ENCODE assay signal across 9 mouse cellular contexts in genomic region chr7:142278183-142278582, GRCm38 (mm10). TPM values are rescaled to one million over a fixed set of nuclear protein-coding genes. Genes with fewer than 3 reads are reported as not detected.
DNase-seq lines count a peak whose midpoint lies in the region; ATAC-seq and TF ChIP-seq lines count a peak whose summit lies in the region.
"Not testable (repeated sequence)": the region's sequence is repeated elsewhere in the genome, so short reads cannot be mapped to it uniquely, and the experiment has no call there.
"Had no signal": no experiment of that assay in that cellular context is flagged by ENCODE, and none has a peak within 500 bp of the region (broad histone marks: within the 10 kb centered on the region; RNA-seq: fewer than 3 reads in every experiment).

No protein-coding gene starts in this region.

- H3K9ac ChIP-seq in embryonic facial prominence, embryonic 14.5 days (ENCODE audit: low read depth, low read length); lung, embryonic 14.5 days: not testable (repeated sequence)

- not testable (repeated sequence) for H3K4me1 ChIP-seq in embryonic facial prominence, embryonic 14.5 days (ENCODE audit: control insufficient read depth, insufficient read depth, low read length); lung, embryonic 14.5 days (ENCODE audit: insufficient read depth); thymus, adult 2 months (replicated peaks; ENCODE audit: control insufficient read depth, insufficient read depth, low read length)

- not testable (repeated sequence) for H3K27ac ChIP-seq in embryonic facial prominence, embryonic 14.5 days (replicated peaks; ENCODE audit: low read depth, low read length); lung, embryonic 14.5 days (ENCODE audit: low read depth); thymus, adult 2 months (ENCODE audit: control insufficient read depth, insufficient read depth, low read length)

- 3% methylated on average over 3 of the region's 3 CpGs for WGBS in embryonic facial prominence, embryonic 14.5 days
- whole genome bisulfite sequencing in lung, embryonic 14.5 days: 0% methylated on average over 3 of the region's 3 CpGs
- WGBS in thymus, adult 2 months: 0% methylated on average over 3 of the region's 3 CpGs

- H3K36me3 ChIP-seq in embryonic facial prominence, embryonic 14.5 days (ENCODE audit: control insufficient read depth, insufficient read depth, low read length); lung, embryonic 14.5 days (ENCODE audit: insufficient read depth); thymus, adult 2 months (ENCODE audit: control insufficient read depth, insufficient read depth, low read length): not testable (repeated sequence)

- not testable (repeated sequence) for H3K9me3 ChIP-seq in embryonic facial prominence, embryonic 14.5 days (ENCODE audit: control insufficient read depth, low read length); lung, embryonic 14.5 days (ENCODE audit: low read depth, low read length)

- TF ChIP-seq CTCF in lung, embryonic 14.5 days (IDR thresholded peaks at IDR 0.05; ENCODE audit: low read depth): peak; percentile 78
- 0 out of 2 replicates have a peak, but pooled peaks have one; percentile 27 for TF ChIP-seq CTCF in thymus, adult 2 months (IDR thresholded peaks at IDR 0.05; ENCODE audit: borderline replicate concordance, control insufficient read depth, extremely low read depth, insufficient read depth, low read length, poor library complexity)

- H3K4me3 ChIP-seq in embryonic facial prominence, embryonic 14.5 days (ENCODE audit: low read depth, low read length); lung, embryonic 14.5 days (ENCODE audit: low read depth, low read length); thymus, adult 2 months (ENCODE audit: control insufficient read depth, insufficient read depth, low read length): not testable (repeated sequence)

- DNase-seq in CD8-positive naive resting alpha-beta T cell, adult 2 months (ENCODE audit: low read depth in 2 of 2, low spot score in 2 of 2): peak; percentile 21 to 45
- DNase-seq in brain, adult 2 months (ENCODE audit: low read depth, low spot score): peak; percentile 75
- DNase-seq in embryonic facial prominence, embryonic 14.5 days (ENCODE audit: low spot score): peak; percentile 72
- DNase-seq in heart, postnatal 10 days: peak; percentile 69 to 83
- peak; percentile 84 to 88 for DNase-seq in kidney, postnatal 4 days
- DNase-seq in lung, embryonic 14.5 days: peak; percentile 83
- DNase-seq in ovary, adult 18-20 months (ENCODE audit: low spot score): peak; percentile 39
- peak; percentile 67 for DNase-seq in thymus, adult 2 months

- TF ChIP-seq POLR2A in thymus, adult 2 months (IDR thresholded peaks at IDR 0.05; ENCODE audit: control insufficient read depth, extremely low read depth, insufficient read depth, low read length, poor library complexity): not testable (repeated sequence)

- intact Hi-C loops in heart, postnatal 10 days (cut with DNase I): not testable (repeated sequence)

- ATAC-seq in embryonic facial prominence, embryonic 14.5 days (ENCODE audit: low read depth): peak; percentile 75; the same call in 1 of the 2 replicates
- peak; percentile 69 for ATAC-seq in lung, embryonic 14.5 days (ENCODE audit: insufficient read depth)

- not testable (repeated sequence) for H3K4me2 ChIP-seq in embryonic facial prominence, embryonic 14.5 days (ENCODE audit: low read depth, low read length); lung, embryonic 14.5 days

- H3K27me3 ChIP-seq in embryonic facial prominence, embryonic 14.5 days (replicated peaks; ENCODE audit: control insufficient read depth, insufficient read depth, low read length); lung, embryonic 14.5 days (ENCODE audit: insufficient read depth, low read length); thymus, adult 2 months (ENCODE audit: control insufficient read depth, insufficient read depth, low read length): not testable (repeated sequence)

RNA-seq across cellular contexts. Expression of gene Gm4559, which starts 4.0 kb away (rescaled TPM):
- not detected in 2 replicates for polyA plus RNA-seq in embryonic facial prominence, embryonic 14.5 days (2014; fragmentation: Nextera tagmentation; extraction: Ambion mirVana)
- not detected for total RNA-seq in heart, postnatal 10 days (2021)
- polyA plus RNA-seq in lung, embryonic 14.5 days (2014; fragmentation: Nextera tagmentation; extraction: Ambion mirVana): not detected in 2 replicates
- polyA plus RNA-seq in thymus, adult 2 months (2012; rRNA removed): not detected in 2 replicates
- polyA plus RNA-seq: heart, embryonic 14.5 days had no signal

RNA-seq across cellular contexts. Expression of gene Krtap5-1, which starts 18.7 kb away (rescaled TPM):
- not detected in 2 replicates for polyA plus RNA-seq in embryonic facial prominence, embryonic 14.5 days (2014; fragmentation: Nextera tagmentation; extraction: Ambion mirVana)
- not detected for total RNA-seq in heart, postnatal 10 days (2021)
- polyA plus RNA-seq in lung, embryonic 14.5 days (2014; fragmentation: Nextera tagmentation; extraction: Ambion mirVana): not detected in 2 replicates
- not detected in 2 replicates for polyA plus RNA-seq in thymus, adult 2 months (2012; rRNA removed)
- polyA plus RNA-seq: heart, embryonic 14.5 days had no signal

RNA-seq across cellular contexts. Expression of gene Gm2431, which starts 20.0 kb away (rescaled TPM):
- not detected in 2 replicates for polyA plus RNA-seq in embryonic facial prominence, embryonic 14.5 days (2014; fragmentation: Nextera tagmentation; extraction: Ambion mirVana)
- total RNA-seq in heart, postnatal 10 days (2021): not detected
- polyA plus RNA-seq in lung, embryonic 14.5 days (2014; fragmentation: Nextera tagmentation; extraction: Ambion mirVana): not detected in 2 replicates
- not detected in 2 replicates for polyA plus RNA-seq in thymus, adult 2 months (2012; rRNA removed)
- polyA plus RNA-seq: heart, embryonic 14.5 days had no signal

RNA-seq across cellular contexts. Expression of gene Krtap5-4, which starts 25.2 kb away (rescaled TPM):
- polyA plus RNA-seq in embryonic facial prominence, embryonic 14.5 days (2014; fragmentation: Nextera tagmentation; extraction: Ambion mirVana): not detected in 2 replicates
- total RNA-seq in heart, postnatal 10 days (2021): not detected
- polyA plus RNA-seq in lung, embryonic 14.5 days (2014; fragmentation: Nextera tagmentation; extraction: Ambion mirVana): not detected in 2 replicates
- not detected in 2 replicates for polyA plus RNA-seq in thymus, adult 2 months (2012; rRNA removed)

RNA-seq across cellular contexts. Expression of gene Gm40460, which starts 37.3 kb away (rescaled TPM):
- polyA plus RNA-seq in embryonic facial prominence, embryonic 14.5 days (2014; fragmentation: Nextera tagmentation; extraction: Ambion mirVana): not detected in 2 replicates
- not detected for total RNA-seq in heart, postnatal 10 days (2021)
- polyA plus RNA-seq in lung, embryonic 14.5 days (2014; fragmentation: Nextera tagmentation; extraction: Ambion mirVana): not detected in 2 replicates
- 0.19 TPM in 1 of 2 replicates, not detected in the other for polyA plus RNA-seq in thymus, adult 2 months (2012; rRNA removed)
- polyA plus RNA-seq: heart, embryonic 14.5 days had no signal

Comparison
In these comparisons a context has a peak if more than half of its experiments do, and no peak if none do; other contexts are left out.
1. DNase-seq: peak in every context shown above with its lines; median percentile 86 in kidney, postnatal 4 days; 83 in lung, embryonic 14.5 days; 76 in heart, postnatal 10 days; 75 in brain, adult 2 months; 72 in embryonic facial prominence, embryonic 14.5 days; 67 in thymus, adult 2 months; 39 in ovary, adult 18-20 months; 33 in CD8-positive naive resting alpha-beta T cell, adult 2 months.